Mouse (Mus musculus): ENCODE data around the gene Snupn.
"Not testable (repeated sequence)": the region's sequence is repeated elsewhere in the genome, so short reads cannot be mapped to it uniquely, and the experiment has no call there.

The Snupn gene

DNA sequence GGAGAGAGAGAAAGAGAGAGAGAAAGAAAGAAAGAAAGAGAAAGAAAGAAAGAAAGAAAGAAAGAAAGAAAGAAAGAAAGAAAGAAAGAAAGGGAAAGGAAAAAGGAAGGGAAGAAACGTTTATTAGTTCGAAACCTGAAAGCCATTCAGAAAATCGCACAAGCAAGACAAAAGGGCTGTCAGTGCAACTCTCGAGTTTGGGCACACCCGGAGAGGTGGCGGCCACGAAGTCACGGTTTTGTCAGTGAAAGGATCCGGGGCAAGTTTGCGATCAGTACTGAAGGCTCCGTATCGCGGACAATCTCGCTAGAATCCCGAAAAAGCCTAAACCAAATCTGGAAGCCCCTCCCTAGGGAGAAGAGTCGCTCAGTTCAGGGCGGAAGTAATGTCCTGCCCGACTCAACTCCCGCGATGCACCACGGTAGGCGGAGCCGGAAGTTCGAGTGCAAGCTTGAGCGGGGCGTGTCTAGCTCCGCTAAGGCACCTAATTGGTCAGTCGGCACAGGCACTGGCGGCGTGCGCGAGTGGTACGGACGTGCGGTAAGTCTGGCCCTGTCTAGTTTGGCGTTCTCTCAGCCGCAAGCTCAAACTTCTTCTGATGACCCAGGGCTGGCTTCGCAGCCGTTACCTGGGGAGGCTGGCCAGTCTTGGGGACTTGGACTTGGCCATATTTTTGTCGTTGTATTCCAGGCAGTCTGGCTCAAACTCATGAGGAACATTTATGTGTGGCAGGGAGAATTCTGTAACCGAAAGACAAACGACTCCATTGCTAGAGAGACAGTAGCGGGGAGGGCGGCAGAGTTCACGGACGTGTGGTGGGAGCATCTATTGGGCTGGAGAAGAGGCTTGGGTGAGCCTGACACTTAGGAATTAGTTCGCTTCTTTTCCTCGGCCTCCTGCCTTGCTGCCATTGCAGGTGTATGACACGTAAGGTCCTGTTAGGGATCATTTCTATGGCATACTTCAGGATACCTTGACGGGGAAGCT lies at the start of gene Snupn:
Gene Snupn (plus strand): TSS at position 465 of the 987 bp plus-strand sequence.
- DNase-seq (ENCODE audit: low spot score) = peak; percentile 94

DNA sequence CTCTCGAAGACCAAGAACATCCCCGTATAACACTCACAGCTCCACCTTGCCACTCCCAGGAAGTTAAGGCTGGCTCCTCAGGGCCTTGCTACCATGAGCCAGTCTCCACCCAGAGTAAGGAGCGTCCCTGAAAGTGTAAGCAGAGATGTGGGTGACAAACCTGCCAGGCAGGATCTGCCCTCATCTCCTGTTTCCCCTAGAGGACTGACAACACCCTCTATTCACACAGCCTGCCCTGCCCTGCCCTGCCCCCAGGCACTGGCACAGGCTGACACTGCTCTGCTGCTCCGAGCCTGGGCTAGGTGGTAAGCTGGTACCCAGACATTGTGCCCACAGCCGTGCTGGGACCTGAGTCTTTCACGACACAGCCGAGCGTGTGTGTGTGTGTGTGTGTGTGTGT lies 49.5 kb upstream of the Snupn start:
- no peak for DNase-seq (ENCODE audit: low spot score)

DNA sequence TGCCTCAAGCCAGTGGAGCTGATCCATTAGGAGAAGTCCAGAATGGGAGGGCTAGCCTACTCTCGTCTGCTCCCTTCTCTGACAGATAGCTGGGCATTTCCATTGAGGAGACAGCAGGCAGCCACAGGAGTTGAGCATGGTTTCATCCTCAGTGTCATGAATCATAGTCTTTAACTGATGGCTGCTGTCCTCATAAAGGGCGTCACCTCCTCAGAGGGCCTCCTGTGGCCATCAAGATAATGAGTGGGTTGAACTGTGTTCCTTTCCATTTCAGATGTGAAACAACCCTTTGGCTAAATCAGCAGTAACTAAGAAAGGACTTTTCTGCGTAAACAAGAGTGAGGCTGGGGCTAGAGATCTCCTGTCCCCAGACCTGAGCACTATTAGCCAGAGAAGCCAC lies 47.0 kb upstream of the Snupn start:
- no peak for DNase-seq (ENCODE audit: low spot score)

DNA sequence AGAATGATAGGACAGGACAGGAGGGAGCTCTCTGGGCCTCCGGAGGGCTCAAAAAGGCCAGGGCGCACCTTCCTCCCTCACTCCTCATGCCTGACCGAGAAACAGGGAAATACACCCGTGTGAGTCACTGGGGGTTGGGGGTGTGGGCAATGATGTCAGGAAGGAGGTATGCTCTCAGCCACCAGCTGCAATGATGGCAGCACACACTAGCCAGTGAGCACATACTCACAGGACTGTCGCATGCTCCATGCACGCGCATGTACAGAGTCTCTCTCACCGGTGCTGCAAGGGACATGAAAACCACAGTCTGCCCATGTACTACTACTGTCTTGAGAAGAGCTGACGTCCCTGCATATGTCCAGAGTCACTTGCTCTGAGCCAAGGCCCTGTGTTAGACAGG lies 43.1 kb upstream of the Snupn start:
- no peak for DNase-seq (ENCODE audit: low spot score)

DNA sequence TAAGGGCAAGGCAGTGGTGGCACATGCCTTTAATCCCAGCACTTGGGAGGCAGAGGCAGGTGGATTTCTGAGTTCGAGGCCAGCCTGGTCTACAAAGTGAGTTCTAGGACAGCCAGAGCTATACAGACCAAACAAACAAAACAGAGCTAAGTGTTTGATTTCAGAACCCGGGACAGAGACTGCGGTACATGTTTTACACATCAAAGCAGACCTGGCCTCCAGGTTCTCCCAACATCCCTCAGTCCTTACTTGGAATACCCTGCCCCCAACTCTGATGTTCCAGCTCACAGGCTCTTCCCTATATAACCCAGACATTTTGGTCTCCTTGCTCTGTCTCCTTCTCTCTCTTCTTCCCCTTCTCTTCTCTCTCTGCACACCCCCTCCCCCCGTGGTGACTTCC lies 40.7 kb upstream of the Snupn start:
- DNase-seq (ENCODE audit: low spot score) = not testable (repeated sequence)

DNA sequence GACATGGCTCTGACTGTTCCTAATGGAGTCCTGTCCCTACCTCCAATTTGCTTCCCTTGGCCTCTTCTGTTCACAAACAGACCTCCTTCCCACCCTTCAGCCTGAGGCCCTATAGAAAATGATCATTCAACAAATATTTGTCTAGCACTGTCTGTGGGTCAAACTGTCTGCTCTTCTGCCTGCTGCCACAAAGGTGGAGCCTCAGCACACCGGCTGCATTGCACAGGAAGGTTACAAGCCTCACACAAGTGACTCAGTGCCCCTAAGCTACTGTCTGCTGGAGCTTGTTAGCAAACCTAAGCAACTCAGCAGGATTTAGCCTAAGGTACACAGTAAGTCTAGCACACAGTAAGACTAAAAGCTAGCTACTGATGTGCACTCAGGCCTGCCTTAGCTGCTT lies 39.7 kb upstream of the Snupn start:
- no peak for DNase-seq (ENCODE audit: low spot score)

DNA sequence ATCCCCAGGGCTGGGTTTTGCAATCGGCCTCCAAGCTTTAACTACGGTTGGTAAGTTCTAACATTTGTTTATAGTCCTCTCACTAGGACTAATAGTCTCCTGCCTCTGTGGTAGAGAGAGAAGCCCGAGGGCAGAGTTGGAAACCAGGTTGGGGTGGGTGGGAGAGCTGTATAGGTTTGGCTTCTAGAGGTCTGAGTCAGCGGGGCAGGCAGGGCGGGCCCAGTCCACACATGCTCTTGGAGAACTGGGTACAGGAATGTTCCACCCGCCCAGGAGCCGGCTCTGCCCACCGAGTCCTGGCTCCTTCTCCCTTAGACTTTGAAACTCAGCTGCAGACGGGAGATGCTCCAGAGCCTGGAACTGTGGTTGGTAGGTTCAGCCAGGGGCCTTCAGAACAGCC lies 36.7 kb upstream of the Snupn start:
- DNase-seq (ENCODE audit: low spot score) = no peak

DNA sequence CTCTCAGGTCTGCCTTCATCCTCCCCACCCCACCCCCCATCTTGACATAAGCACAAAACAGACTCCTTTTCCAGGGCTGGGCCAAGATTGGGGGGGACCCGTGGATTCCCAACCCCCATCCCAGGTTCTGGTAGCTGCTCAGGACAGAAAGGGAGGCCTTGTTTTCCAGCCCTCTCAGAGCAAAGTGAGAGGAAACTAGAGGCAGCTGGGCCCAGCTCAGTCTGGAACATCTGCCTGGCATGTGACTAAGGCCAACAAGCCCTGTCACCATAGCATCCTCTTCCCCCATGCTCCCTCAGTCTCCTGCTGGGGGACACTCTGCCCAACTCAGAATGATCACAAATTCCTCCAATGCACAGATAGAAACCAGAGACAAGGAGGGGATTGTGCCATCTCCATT lies 35.6 kb upstream of the Snupn start:
- DNase-seq (ENCODE audit: low spot score) = no peak

DNA sequence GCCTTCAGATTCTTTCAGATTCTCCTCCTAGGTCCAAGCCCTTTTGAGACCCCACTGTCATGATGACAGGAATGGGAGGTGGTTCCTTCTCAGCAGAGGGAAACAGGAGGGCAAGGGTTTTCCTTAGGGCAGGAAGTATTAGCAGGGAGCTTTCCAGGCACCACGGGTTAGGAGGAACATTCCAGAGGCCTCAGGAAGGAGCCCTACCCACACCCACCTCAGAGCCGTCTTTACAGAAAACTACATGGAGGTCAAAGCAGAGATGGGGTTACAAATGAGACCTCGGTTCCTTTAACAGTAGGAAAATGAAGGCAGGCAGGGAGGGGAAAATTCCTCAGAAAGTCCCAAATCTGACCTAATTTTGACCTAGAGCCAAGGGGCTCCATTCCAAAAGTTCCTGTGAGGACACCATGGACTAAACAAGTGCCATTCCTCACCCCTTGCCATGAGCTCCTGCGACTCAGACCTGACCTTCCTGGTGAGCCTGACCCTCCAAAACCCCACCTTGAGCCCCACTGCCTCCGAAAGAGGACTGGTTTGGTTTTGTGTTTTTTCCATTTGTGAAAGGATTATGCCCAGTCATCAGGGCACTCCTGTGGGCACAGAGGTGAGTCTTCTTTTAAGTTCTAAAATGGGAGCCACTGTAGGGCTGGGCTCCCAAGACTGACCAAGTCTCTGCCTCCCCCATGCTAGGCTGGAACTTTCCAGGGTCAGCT lies 34.8 kb upstream of the Snupn start:
- DNase-seq (ENCODE audit: low spot score) = no peak

DNA sequence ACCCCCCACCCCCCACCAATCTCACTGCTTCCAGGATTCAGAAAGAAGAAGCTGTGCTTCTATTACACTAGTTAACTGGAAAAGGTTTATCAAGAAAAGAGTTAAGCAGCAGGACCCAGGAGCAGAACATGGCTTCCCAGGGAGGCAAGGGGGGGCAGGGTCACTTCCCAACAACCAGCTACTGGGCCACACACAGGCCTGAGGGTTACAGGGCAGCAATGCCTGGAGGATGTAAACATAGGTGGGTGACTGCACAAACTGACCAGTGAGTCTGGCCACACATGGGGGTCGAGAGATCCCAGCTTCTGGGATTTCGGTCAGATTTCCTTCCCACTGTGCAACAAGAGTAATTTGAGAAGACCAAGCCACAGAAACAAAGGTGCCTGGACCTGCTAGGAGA lies 33.5 kb upstream of the Snupn start:
- no peak for DNase-seq (ENCODE audit: low spot score)

DNA sequence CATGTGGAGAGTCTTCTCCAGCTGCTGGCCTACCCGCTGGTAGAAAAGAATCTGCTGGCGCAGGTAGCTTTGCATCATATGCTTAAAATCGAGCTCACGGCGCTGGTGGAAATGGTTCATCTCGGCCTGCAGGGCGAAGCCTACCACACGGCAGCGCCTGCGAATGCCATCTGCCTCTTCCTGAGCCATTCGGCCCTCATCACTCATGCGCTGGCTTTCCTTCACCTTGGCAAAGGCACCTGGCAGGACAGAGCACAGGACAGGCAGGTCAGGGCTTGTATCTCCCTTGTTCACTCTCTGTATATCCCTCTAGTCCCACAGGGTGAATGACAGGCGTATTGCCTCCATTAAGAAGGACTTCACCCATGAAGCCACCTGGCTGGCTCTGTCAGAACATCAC lies 32.2 kb upstream of the Snupn start:
- DNase-seq (ENCODE audit: low spot score) = no peak

DNA sequence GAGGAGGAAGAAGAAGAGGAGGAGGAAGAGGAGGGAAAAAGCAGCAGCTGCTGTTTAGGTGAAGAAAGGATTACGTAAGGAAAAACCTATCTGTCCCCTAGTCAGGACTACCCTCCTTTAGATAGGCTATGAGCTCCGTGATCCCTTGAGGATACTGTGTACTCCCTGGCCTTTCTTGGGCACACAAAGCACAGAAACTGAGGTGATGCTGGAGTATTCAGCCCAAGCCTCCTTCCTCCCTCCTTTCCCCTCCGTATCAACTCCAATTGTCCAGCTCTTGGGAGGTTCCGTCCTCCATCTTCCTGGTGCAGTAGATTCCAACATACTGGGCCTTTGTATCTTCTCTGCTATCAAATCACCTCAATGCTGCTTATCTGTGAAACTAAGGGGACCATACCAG lies 27.9 kb upstream of the Snupn start:
- no peak for DNase-seq (ENCODE audit: low spot score)

DNA sequence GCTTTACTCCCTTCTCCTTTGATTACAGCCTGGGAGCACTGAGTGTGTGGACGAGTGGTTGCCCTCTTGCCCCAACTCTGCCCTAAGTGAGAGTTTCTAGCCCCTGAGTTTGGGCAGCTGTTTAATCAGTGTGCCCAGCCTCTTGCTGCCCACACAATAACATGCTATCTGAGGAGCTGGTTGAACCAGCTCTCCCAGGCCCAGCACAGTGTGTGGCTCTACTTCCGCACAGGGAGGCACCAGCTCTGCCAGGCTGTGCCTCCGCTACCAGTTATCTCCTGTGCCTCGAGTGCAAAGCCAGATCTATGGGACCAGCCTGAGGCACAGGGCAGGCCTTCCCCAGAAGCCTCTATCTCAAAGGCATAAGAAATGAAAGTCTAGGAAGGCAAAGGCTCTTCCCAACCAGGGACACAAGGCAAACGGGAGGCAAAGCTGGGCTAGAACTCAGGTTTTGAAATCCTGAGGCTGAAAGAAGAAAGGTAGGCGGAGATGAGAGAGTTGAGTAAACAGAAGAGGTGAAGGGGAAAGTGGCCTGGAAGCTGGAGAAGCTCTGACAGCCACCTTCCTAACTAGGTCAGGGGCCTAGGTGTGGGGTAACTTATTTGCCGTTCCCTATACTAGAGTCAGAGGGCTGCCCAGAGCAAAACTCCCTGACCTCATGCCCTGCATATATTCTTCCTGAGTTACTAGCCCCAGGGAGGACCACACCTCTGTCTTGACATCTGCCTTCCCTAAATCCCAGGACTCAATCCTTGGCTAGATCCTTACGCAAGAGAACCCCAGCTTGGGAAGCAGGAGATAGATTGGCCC lies 26.6 kb upstream of the Snupn start:
- no peak for DNase-seq (ENCODE audit: low spot score)

DNA sequence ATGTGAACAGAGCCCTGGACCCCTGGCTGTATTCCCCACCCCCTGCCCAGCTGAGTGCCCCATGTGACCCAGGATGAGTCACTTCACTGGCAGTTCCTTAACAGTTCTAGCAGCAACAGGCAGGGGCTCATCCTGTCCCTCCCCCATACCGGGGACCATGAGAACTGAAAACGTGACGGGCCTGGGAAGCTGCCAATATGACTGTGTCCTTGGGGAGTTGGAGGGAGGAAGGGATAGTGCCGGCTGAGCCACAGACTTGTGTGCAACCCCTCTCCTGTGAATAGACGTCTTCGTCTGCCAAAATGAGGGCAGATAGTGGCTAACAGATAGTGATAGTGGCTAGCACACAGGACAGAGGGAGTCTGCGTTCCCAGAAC lies 26.0 kb upstream of the Snupn start:
- peak; percentile 79 for DNase-seq (ENCODE audit: low spot score)

DNA sequence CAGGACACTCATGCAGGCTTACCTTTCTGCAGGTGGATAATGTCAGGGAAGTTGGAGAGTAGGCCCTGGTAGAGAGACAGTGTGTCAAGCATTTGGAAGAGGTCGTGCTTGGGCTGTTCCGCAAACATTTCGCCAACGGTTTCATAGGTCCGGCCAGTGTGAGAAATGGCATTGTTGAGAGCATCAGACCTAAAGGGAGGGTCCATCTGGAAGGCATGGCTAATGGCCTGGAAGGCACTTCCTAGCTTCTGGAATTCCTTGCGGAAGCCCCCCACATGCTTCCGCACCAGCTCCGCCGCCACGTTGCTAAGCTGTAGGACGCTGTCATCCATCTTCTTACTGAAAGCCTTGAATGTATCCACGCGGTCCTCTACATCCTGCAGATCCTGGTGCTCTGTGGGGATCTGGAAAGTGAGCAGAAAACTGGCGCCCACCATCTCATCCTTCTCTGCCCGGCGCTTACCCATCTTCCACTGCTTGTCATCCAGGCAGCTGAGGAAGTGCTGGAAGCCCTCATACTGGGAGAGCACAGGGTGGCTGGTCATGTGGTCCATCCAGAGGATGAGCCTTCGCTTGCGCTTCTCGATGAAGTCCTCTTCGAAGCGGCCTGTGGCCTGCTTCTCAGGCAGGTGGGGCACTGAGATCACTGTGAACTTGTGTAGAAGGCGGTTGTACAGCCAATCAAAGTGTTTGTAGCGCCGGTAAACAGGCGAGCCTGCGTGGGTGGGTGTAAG lies 25.2 kb upstream of the Snupn start:
- no peak for DNase-seq (ENCODE audit: low spot score)

DNA sequence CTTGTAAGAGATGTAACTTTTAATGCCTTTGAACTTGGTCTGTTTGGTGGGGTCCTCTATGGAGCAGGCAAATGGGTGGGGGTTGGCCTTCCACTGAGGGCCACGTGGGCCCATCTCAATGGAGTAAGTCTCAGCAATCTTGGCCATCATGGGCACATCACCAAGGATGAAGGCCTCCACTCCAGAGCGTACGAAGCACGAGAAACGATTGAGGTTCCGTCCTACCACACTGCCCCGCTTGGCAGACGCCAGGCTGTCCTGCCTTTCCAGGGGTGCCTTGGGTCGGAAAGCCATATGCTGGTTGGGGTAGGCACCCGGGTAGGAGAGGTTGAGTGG lies 24.7 kb upstream of the Snupn start:
- DNase-seq (ENCODE audit: low spot score) = no peak

DNA sequence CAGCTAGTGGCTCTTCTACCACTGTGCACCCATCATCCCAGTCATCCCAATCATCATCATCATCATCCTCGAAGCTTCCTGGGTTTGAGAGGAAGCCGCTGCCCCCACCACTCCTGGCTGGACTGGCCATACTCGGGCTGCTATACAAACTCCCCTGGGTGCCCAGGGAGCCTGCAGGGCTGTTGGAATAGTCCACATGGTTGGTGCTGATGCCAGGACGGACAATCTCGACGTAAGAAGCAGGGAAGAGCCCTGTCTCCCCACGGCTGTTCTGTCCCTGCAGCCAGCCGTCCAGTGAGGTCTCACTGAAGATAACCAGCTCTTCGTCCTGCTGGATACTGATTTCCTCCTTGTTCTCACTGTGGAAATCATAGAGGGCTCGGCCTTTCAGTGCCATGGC lies 24.3 kb upstream of the Snupn start:
- no peak for DNase-seq (ENCODE audit: low spot score)

DNA sequence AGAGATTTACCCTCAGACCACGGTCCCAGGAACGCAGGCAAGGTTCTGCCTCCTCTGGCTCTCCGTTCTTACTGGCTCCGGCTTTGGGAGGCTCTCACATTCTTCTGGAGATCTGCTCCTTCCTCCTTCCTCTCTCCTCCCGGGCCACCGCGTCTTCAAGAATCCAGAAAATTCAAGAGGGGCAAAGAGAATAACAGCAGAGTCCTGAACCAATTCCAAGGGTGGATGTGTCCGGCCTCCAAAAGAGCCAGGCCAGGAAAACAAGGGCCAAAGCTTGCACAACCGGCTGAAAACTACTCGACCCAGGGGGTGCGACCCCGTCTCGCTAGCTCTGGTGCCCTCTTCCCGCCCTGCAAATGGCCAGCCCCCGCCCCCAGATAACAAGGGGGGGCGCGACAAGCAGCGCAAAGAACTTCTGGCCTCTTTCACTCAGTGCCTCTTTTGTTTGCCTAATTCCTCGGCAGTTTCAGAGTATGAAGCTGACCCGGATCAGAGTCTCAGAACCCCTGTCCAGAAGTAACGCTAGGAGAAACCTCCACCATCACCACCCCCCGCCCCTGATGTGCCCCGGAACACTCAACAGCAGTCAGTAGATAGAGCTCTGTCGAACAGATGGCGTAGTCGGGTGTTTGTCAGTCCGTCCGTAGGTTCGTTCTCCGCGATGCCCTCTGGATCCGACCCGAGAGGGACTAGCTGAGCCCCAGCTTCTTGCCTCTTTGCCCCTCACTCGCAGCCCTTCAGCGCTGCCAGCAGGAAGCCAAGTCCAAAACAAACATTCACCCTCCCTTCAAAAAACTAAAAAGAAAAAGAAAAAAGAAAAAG lies 23.3 kb upstream of the Snupn start:
- peak; percentile 34 for DNase-seq (ENCODE audit: low spot score)

DNA sequence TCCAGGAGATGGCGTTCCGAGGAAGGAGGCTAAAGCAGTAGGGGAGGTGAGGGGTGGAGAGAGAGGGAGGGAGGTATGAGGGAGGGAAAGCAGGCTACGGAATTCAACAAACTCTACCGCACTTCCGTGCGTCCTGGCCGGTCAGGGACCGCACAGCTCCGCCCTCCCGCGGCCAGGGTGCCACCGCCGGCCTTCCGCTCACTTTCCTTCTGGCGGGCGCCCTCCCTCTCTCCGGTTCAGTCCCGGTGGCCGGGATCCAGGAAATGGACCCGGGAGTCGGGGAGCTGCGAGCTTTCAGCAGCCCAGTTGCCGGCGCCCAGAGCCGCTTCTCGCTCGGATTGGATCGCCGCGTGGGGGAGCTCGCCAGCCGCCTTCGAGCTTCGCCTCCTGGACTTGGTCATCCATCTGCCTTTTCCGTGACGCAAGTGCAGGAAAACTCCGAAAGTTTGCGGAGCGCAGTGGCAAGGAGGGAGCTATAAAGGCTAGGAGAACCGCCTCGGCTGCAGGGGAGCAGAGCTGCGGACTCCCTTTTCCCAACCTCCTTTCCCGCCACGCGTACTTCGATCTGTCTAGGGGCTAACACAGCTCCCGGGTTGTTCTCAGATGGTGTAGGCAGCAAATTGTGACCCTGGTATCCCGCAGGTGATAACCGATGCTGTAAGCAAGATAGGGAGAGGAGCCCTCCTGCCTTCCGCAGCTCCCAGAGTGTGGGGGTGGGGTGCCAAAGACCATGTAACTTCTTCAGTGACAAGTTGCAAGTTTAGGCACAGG lies 22.5 kb upstream of the Snupn start, which contains the start of gene Snx33:
Gene Snx33 (minus strand): TSS at position 331 of the 771 bp plus-strand sequence.
- peak; percentile 92 for DNase-seq (ENCODE audit: low spot score)

DNA sequence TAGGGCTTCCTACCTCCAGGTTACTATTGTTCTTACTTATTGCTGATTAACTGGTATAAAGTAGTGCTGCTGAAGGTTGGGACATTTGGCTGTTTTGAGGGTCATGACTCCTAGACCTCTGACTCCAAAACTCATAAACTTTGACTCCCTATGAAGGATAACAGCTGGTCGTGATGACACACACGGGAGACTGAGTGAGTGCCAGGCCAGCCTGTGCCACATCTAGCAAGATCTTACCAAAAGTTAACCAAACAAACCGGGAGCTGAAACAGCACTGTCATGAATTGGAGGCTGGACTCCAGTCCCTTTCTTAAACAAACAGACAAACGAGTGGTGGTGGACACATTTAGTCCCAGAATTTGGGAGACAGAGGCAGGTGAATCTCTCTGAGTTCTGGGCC lies 21.2 kb upstream of the Snupn start:
- DNase-seq (ENCODE audit: low spot score) = no peak
